Mouse (Mus musculus) retina, postnatal 7 days (tissue): Measurements from ENCODE around the gene Rmi2.

Experiments used
- DNase-seq: peaks from one replicate; pipeline ENCODE4 v3.0.0-alpha.2; 2012; ENCODE audit warnings: low read depth, low spot score

Rmi2 gene

GRCm38 (mm10) chr16:10866841-10867240 lies 32.0 kb downstream of the Rmi2 start:
- DNase-seq, result no peak

- no peak for DNase-seq
Measured at GRCm38 (mm10) chr16:10867501-10867900, 32.6 kb downstream of the Rmi2 start.

GRCm38 (mm10) chr16:10867904-10868440 lies 33.1 kb downstream of the Rmi2 start:
- DNase-seq, result no peak

- DNase-seq, result no peak
Measured at GRCm38 (mm10) chr16:10870969-10871368, 36.1 kb downstream of the Rmi2 start.

GRCm38 (mm10) chr16:10872825-10873360 lies 38.0 kb downstream of the Rmi2 start:
- DNase-seq, result no peak

GRCm38 (mm10) chr16:10873654-10874053 lies 38.8 kb downstream of the Rmi2 start:
- peak; percentile 72 for DNase-seq

GRCm38 (mm10) chr16:10878227-10878626 lies 43.4 kb downstream of the Rmi2 start:
- DNase-seq, result no peak

- DNase-seq, result peak; percentile 53
Measured at GRCm38 (mm10) chr16:10879467-10879866, 44.6 kb downstream of the Rmi2 start.

- DNase-seq, result no peak
Measured at GRCm38 (mm10) chr16:10881231-10881962, 46.5 kb downstream of the Rmi2 start.

GRCm38 (mm10) chr16:10887436-10887835 lies 52.6 kb downstream of the Rmi2 start:
- no peak for DNase-seq

- DNase-seq, result no peak
Measured at GRCm38 (mm10) chr16:10890363-10890762, 55.5 kb downstream of the Rmi2 start.

GRCm38 (mm10) chr16:10893161-10893560 lies 58.3 kb downstream of the Rmi2 start:
- no peak for DNase-seq

GRCm38 (mm10) chr16:10895906-10896305 lies 61.0 kb downstream of the Rmi2 start:
- no peak for DNase-seq

GRCm38 (mm10) chr16:10897372-10897771 lies 62.5 kb downstream of the Rmi2 start:
- DNase-seq, result no peak

- DNase-seq, result no peak
Measured at GRCm38 (mm10) chr16:10900736-10901135, 65.9 kb downstream of the Rmi2 start.

GRCm38 (mm10) chr16:10901956-10902355 lies 67.1 kb downstream of the Rmi2 start:
- no peak for DNase-seq

GRCm38 (mm10) chr16:10902849-10903248 lies 68.0 kb downstream of the Rmi2 start:
- no peak for DNase-seq

GRCm38 (mm10) chr16:10905661-10906113 lies 70.8 kb downstream of the Rmi2 start:
- no peak for DNase-seq

GRCm38 (mm10) chr16:10910541-10910940 lies 75.7 kb downstream of the Rmi2 start:
- DNase-seq, result no peak

GRCm38 (mm10) chr16:10911061-10911460 lies 76.2 kb downstream of the Rmi2 start:
- no peak for DNase-seq

- DNase-seq, result no peak
Measured at GRCm38 (mm10) chr16:10915066-10915465, 80.2 kb downstream of the Rmi2 start.

- no peak for DNase-seq
Measured at GRCm38 (mm10) chr16:10916271-10916670, 81.4 kb downstream of the Rmi2 start.

- DNase-seq, result no peak
Measured at GRCm38 (mm10) chr16:10919856-10920255, 85.0 kb downstream of the Rmi2 start.
